Mouse (Mus musculus): ENCODE measurements around the gene Cd40lg.

Gene Cd40lg

DNA sequence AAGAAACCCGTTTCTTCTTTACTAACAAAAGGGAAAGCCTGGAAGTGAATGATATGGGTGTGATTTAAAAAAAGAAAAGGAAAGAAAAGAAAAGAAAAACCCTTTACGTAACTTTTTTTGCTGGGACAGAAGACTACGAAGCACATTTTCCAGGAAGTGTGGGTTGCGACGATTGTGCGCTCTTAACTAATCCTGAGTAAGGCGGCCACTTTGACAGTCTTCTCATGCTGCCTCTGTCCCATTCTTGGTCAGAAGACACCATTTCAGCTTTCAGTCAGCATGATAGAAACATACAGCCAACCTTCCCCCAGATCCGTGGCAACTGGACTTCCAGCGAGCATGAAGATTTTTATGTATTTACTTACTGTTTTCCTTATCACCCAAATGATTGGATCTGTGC lies at the start of gene Cd40lg:
Gene Cd40lg (plus strand): TSS at position 268 of the 400 bp plus-strand sequence.
- DNase-seq, result no peak

DNA sequence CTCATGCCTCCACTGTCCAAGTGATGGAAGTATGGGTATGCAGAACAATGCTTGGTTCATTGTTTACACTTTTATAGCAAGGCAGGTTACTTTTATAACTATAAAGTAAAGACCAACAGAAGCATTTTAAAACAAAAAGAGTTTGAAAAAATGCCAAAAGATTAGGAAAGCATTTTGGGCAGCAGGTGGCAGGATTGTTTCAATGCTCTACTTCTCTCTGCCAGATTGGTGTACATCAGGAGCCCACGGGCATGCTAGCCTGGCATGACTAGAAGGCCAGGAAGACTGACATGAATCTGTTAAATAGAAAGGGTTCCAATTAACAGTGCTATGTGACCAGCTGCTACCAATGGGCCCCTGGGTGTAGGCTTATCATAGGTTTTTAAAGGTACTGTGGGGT lies 45.4 kb upstream of the Cd40lg start:
- DNase-seq, result no peak

DNA sequence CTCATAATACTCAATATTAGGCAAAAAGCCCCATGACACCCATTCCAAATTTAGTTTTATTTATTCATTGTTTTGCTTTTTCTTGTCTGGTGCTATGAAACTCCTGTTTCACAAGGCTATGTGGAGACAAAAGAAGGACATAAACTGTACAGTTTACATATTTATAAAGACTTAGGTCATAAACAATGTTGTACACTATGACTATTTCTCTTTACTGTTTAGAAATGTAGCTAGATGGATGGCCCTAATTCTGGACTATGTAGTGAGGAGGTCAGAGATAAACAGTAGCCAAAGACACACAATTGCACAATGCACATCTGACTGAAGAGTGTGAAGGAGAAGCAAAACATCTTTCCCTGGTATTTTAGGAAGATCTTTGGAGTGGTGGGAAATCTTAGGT lies 40.7 kb upstream of the Cd40lg start:
- DNase-seq, result no peak

DNA sequence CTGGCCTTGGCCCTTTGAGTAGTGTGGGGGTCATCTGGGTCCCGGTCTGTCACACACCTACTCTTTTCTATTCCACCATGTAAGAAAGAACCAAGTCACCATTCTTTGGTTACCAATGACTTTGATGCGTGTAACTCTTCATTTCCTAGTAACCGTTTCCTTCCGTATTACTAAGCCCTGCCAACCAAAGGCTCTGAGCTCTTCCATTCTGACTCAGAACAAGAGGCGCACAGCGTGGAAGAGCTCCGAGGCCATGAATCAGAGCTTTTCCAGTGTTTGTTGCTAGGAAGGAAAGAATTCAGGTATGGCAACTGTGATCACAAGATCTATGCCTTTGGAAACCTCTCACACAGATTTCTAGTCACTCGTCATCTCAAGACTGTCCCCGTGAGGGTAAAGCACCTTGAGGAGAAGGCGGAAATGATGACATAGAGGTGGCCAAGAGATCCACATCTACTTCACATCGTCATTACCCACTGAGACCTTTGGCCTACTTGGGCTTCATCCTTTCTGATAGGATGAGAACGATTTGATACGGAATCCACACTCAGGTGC lies 34.6 kb upstream of the Cd40lg start:
- DNase-seq, result no peak

DNA sequence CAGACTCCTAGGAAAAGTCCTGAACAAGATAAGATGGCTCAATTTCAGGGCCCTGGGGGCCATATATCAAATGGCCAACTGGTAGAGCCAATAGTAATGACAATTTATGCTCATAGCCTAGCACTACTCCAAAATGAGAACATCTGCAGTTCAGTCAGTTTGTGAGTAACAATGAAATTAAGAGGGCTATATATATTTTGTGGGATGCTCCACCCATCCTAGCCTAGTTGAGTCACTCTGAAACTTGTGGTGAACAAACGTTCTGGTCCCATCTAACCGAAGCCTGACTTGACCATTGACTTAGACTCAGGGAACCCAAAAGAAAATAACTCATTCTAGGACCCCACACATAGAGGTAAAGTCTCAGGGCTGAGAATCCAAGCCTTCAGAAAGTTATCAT lies 29.5 kb upstream of the Cd40lg start:
- DNase-seq, result no peak

DNA sequence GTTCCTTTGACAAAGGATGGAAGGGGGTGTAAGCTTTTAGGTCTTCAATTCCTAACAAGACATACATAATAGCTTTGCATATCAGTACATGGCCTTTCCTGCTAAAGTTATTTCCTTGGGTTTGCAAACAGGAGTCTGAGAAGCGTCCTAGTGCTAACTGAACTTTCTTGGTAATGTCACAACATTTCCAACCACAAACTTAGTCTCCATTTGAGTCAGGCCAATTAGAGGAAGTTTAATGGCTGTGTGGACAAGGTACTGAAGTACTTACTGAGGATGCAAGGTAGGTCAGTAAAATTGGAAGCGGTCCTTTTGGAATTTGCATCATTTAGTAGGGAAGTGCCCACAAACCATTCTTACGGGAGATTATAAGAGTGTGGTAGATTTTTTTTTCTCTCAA lies 28.6 kb upstream of the Cd40lg start:
- no peak for DNase-seq

DNA sequence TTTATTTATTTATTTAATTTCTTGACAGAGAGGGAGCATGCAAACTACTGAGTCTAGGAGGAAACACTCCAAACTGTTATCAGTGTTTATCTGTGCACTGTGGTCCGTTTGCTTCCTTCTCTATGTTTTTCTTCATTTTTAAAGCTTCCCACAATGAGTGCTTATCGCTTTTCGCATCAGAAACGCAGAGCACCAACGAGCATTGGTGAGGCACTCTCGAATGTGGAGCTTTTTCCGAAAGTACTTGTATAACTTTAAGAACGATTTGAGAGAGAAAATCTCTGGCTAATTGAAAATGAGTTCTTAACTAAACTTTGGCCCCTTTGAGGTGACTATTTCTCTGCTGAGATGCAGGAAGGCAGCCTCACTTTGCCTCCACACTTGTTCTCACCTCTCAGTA lies 24.6 kb upstream of the Cd40lg start:
- no peak for DNase-seq

DNA sequence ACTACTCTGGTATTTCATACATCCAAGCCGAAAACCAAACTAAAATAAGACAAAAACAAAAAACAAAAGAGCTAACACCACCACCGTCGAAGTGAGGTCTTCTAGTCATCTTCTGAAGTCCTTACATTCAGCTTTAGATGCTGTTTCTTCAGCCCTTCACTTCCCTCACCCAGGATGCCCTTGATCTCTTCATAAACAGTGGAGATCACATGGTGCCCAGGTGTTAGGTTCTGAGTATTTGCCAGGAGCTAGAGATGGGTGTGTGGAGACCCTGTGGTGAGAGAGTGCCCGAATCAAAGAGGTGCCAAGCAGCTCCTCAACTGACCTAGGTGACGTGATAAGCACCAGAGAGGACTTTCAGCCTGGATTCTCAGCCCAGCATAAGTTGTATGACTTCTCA lies 22.6 kb upstream of the Cd40lg start:
- DNase-seq, result no peak

DNA sequence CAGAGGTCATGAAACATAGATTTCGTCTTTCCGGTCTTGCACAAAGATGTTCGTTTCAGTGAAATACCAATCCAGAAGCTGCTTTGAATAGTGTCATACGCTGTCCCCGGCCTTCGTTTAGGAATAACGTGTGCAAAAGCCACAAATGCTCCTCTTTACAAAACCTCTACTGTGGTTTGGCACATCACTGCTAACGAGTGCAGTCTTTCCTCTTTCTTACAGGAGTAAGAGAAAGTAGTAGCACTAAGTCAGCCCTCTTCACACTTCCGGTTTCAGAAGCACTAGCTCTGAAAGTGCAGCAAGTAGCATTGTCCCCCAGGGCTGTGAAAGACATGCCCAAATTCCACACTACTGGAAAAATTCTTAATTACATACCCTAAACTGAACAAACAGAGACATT lies 15.6 kb upstream of the Cd40lg start:
- peak; percentile 1 to 2 for DNase-seq

DNA sequence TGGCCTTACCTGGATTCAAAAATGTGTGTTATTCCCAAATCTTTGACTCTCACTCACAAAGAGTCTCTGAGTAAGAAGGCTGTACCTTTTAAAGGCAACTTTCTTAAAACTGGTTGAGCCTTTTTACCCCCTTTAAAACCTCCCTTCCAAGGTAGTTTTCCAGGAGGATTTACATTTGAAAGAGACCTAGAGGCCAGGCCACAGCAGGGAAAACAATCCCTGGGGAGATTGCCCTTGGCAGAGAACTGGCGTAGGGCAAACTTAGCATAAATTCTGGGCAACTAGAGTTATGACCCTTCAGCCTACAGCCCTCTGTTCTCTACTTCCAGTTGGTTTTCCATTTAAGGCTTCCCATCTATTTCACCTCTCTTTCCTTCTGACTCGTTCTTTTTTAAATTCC lies 13.9 kb upstream of the Cd40lg start:
- DNase-seq, result no peak

DNA sequence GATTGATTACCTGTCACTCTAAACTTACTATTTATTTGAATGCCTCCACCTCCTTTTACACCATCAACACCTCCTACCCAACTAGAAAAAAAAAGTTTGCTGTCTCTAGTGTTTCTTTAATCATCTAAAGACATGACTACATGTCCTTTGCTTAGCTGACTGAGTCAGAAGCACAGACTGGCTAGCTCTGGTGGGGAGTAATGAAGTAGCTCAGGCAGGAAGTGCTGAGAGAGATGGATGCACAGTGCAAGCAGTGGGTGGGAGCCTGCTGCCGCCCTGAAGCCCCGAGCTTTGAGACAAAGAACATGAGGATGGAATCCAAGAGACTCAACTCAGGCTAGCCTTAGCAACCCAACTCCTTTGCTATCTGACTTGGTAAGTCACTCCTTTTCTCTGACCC lies 11.5 kb upstream of the Cd40lg start:
- DNase-seq, result no peak

DNA sequence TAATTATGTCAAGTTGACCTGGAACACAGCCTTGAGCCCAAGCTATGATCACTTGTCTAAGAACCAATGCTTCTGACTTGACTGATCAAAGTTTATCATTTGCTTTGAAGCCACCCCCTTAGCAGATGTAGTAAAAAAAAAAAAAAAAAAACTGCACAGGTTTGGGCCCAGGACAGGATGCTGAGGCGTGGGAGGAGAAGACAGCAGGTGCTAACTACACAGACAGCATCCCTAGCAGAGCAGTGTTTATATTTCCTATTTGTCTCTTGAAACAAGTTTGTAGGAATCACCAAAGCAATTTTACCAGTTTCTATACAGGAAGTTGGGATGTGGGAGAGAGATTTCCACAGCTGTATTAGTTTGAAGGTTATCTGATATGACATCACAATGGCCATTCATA lies 1.4 kb upstream of the Cd40lg start:
- no peak for DNase-seq

DNA sequence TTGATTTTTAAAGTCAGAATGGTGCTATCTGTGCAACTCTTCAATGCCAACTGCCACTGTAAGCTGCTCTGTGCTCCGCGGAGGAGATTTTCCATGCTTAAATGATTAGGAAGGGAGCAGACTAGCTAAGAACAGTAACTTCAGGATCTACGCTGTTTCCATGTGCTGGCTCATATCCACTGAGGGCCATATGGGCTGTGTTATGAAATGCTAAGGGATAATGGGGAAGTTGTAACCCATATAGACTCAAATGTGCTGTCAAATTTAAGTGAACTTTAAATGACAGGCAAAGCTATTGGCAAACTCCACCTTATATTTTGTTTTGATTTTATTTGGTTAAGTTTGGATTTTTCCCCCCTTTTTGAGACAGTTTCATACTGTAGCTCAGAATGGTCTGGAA lies 919 bp downstream of the Cd40lg start:
- no peak for DNase-seq

DNA sequence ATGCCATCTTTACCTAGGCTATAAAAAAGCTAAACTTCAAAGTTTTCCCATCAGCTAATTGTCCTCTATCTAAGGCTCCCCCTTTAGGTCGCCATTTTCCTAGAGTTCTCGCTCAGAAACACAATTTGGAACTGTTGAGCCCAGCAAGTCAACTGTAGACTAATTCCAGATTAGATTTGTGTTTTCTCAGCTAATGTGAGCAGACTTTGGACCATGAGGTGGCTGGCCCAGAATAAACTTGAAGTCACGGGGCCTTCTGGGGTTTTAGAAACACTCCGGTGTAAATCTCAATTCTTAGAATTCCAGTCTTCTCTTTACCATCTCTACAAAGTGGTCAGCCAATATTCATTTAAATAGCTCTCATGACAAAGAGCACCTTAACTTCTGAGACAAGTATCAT lies 3.6 kb downstream of the Cd40lg start:
- DNase-seq, result no peak

DNA sequence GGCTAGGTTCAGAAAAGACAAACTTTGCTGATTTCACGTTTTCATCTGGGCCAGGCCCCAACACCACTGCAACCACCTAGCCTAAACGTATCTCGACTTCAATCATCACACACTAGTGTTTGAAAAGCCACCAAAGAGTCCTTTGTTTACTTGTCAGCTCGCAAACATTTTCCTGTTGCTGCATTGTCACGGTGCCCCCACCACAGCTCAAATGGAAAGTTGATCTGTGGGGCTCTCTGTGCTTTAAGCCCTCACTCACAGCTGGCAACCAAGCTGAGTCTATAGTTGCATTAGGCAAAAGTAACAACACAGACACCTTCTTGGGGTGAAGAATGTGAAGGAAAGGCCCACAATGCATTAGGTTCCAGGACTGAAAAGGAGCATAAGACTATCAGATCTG lies 4.3 kb downstream of the Cd40lg start:
- DNase-seq, result no peak

DNA sequence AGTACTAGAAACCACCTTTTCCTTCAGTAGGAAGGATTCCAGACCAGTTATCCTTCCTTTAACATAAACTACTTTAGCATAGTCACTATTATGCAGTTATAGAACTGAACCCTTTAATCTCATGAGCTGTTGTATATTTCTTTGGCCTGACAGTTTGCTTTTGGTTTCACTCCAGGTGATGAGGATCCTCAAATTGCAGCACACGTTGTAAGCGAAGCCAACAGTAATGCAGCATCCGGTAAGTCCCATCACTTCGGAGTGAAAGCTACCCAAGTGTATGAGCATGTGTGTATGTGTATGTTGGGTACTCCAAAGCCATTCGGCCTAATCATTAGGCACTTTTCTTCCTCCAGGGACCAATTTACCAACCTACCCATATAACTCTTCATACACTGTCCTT lies 7.6 kb downstream of the Cd40lg start:
- DNase-seq, result no peak

DNA sequence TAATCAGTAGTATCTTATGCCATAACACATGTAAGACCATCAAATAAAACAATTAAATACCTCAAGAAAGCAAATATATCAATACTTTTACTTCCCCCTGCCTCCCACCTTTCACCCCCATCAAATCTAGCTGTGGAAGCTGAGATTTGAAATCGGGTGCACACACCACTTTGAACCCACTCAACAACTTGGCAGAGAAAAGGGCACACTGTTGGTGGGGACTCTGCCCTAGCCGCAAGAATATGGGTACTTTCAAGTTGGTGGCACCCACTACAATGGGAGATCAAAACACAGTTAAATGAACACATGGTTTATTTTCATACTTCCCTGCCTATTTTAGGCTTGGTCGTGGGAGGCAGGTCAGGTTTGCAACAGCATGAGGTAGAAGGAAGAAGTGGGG lies 9.9 kb downstream of the Cd40lg start:
- DNase-seq, result no peak

DNA sequence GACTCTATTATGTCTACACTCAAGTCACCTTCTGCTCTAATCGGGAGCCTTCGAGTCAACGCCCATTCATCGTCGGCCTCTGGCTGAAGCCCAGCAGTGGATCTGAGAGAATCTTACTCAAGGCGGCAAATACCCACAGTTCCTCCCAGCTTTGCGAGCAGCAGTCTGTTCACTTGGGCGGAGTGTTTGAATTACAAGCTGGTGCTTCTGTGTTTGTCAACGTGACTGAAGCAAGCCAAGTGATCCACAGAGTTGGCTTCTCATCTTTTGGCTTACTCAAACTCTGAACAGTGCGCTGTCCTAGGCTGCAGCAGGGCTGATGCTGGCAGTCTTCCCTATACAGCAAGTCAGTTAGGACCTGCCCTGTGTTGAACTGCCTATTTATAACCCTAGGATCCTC lies 11.4 kb downstream of the Cd40lg start:
- no peak for DNase-seq

DNA sequence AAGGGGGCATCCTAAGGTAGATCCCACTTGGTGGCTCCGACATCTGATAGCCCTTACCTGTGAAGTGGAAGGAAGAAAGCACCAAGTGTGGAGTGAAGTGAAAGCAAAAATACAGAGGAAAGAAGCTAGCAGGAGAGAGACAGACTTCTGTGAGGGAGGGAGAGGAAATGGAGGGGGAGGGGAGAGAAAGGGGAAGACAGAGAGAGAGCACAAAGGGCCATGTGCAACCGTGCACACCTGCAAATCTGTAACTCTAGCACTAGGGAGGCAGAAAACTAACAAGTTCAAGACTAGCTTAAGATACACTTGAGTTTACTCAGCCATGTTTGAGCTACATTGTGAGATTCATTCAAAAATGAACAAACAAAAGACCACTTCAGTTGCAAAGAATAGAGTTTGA lies 16.2 kb downstream of the Cd40lg start:
- DNase-seq, result no peak

DNA sequence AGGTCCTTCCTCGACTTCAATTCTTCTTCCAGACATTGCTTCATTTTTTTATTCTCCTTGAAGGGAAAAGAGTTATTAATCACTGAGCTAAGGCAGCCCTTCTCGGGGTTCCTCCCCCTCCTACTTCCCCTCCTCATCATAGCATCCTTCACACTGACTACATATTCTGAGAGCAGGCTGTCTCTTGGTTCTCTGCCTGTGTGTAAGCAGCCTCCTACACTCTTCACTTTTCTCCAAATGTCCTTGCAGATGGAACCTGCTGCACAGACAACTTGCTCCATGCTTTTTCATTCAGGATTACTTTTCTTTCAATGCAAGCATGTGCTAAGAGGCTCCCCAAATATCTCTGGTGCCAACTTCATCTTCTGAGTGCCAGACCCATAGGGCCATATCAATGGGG lies 21.7 kb downstream of the Cd40lg start:
- DNase-seq, result no peak

DNA sequence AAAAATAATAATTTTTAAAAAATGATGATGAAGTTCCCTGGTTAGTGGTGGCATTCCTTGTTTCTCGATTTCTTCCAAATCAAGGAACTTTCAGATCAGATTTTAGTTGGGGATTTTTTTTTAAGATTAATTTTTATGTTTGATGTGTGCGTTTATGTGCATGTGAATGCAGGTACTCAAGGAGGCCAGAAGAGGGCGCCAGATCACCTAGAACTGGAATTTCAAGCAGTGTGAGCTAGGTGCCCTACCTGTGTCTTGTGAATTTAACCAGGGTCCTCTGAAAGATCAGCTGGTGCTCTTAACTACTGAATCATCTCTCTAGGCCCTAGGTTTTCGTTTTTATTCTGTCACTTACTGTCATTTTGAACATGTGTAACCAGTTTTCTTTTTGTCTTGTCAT lies 24.0 kb downstream of the Cd40lg start:
- no peak for DNase-seq

DNA sequence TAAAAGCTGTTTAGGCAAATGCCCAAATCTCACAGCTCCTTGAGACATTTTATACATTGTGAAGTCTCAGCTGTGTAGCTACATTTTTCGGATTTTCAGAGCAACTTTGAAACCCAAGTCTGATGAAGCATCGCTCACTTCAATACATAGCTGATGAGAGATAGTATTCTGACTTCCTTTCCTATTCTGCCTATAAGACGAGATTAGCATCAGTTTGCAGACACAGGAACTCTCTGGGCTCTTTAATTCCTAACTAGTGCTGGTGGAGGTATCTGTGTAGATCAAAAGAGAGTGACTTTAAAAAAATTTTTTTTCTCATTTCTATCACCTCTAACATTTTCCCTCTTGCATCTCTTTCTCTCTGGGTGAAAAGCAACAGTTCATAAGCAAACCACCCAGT lies 26.6 kb downstream of the Cd40lg start:
- no peak for DNase-seq

DNA sequence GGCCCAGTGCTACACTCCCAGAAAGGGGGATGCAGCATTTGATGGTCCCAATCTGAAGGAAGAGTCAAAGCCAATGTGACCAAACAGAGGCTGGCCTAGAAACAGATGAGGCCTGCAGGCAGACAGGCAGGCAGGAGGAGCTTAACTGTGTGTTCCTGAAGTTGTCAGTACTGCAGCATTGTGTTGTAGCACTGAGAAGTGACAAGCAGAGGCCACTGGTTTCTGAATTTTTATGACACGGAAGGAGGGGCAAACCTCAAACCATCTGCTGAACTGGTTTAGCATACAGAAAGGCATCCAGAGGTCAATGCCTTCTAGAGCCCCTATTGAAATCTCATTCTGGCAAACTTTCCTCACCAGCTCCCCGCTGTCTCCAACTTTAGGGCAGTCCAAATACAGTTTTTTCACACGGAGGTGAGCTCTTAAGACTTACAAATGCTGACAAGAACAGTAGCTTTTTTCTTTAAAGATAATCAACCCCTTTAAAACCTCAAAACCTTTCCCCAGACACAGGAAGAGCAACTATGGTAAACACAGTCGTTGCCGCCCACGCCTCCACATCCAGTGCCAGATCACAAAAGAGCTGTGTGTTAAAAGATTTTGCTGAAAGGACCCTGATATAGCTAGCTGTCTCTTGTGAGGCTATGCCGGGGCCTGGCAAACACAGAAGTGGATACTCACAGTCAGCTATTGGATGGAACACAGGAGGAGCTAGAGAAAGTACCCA lies 41.5 kb downstream of the Cd40lg start:
- DNase-seq, result no peak

DNA sequence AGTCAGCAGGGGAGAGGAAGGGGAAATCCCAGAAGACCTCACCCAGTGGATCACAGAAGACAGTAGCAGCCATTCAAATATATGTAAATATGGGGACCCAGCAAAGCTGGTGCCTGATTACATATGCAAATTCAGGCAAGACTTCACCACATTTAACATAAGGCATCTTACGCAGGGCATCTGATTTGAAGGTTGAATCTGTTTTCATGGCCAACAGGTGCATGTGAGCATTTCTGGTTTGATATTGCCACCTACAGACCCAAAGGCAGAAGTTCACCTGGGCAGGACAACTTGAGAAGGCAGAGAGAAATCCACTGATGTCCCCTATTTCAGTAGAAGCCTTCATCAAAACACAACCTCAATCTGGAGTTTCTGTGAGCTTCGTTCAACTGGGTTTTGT lies 48.8 kb downstream of the Cd40lg start:
- DNase-seq, result no peak

DNA sequence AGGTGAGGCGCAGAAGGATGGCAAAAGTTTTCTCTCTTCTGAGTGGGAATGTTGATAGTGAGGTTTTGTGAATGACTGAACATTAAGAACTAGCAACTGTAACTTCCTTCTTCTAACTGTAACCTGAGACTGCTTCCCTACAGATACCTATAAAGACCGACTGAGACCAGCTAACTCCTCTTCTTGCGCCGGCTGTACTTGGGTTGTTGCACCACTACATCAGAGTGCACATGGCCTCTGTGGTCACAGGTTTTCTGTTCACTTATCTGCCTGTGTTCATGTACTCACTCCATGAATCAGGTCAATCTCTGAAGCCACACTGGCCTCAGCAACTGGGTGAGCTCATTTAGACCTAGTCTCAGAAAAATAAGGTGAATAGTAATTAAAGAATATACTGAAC lies 51.6 kb downstream of the Cd40lg start:
- DNase-seq, result no peak

Data from lung, adult 18-20 months (tissue).